Mouse (Mus musculus) CH12.LX (cell line): Measurements from ENCODE around the gene Traf2. TPM values are rescaled to one million over a fixed set of nuclear protein-coding genes. Genes with fewer than 3 reads are reported as not detected.

Experiments used
- DNase-seq: peaks from one replicate; pipeline ENCODE4 v3.0.0-alpha.2; 2013; ENCODE audit errors: extremely low read depth
- H3K27ac ChIP-seq: 2 replicates; pipeline ENCODE4 v1.5.1; 2012; ENCODE audit warnings: low read depth, mild to moderate bottlenecking, control low read depth, moderate library complexity; ENCODE audit not compliant: insufficient read depth
- H3K27me3 ChIP-seq: replicated peaks from 2 replicates; pipeline ENCODE3; 2012; ENCODE audit warnings: inconsistent platforms
- H3K36me3 ChIP-seq, 2 experiments: replicated peaks in 1 of 2; 2 replicates each; pipeline versions ENCODE3 to v1.6.1; 2012; ENCODE audit warnings: inconsistent platforms in 1 of 2, low read length in 1 of 2, mild to moderate bottlenecking in 1 of 2, mixed read lengths in 1 of 2, moderate library complexity in 1 of 2; ENCODE audit not compliant: control insufficient read depth in 1 of 2, insufficient read depth in 1 of 2
- H3K4me1 ChIP-seq, 2 experiments: 2 replicates each; pipeline ENCODE4 v1.6.1; 2012; ENCODE audit warnings: inconsistent platforms in 1 of 2, moderate library complexity in 1 of 2; ENCODE audit not compliant: insufficient read depth in 2 of 2, control insufficient read depth in 1 of 2
- H3K4me2 ChIP-seq: 2 replicates; pipeline ENCODE4 v1.6.1; 2012; ENCODE audit warnings: low read depth, mild to moderate bottlenecking, control low read depth; ENCODE audit not compliant: poor library complexity, insufficient read depth, severe bottlenecking
- H3K4me3 ChIP-seq, 3 experiments: fragments of 150-350 bp in 1 of 3; sonication (generic) in 1 of 3; replicated peaks in 1 of 3; 2 replicates each; pipeline versions ENCODE3 to v1.5.1; 2011 to 2012; ENCODE audit warnings: low read depth in 2 of 3, low read length in 2 of 3, mild to moderate bottlenecking in 2 of 3, moderate library complexity in 2 of 3, control low read depth in 1 of 3, improper control_type of control experiment in 1 of 3, inconsistent platforms in 1 of 3, mixed read lengths in 1 of 3; ENCODE audit not compliant: poor library complexity in 1 of 3
- H3K79me2 ChIP-seq: replicated peaks from 2 replicates; pipeline ENCODE4 v1.6.1; 2012; ENCODE audit warnings: mild to moderate bottlenecking, moderate library complexity; ENCODE audit not compliant: control insufficient read depth, poor library complexity, insufficient read depth, severe bottlenecking; ENCODE audit errors: extremely low read depth
- H3K9ac ChIP-seq: 2 replicates; pipeline ENCODE4 v1.6.1; 2012; ENCODE audit warnings: low read depth, mild to moderate bottlenecking, control low read depth, moderate library complexity; ENCODE audit not compliant: insufficient read depth
- H3K9me3 ChIP-seq: replicated peaks from 2 replicates; pipeline ENCODE3; 2012; ENCODE audit warnings: low read length, inconsistent platforms, mixed read lengths
- CHD1 ChIP-seq: IDR thresholded peaks from 2 replicates; pipeline ENCODE4 v1.6.1; 2012; ENCODE audit warnings: low read depth, low read length, improper control_type of control experiment, inconsistent platforms
- CHD2 ChIP-seq: IDR thresholded peaks from 2 replicates; pipeline ENCODE4 v1.6.1; 2011; ENCODE audit warnings: low read length, improper control_type of control experiment
- CTCF ChIP-seq, 2 experiments: IDR thresholded peaks in 1 of 2; conservative IDR thresholded peaks in 1 of 2; 2 replicates each; pipeline ENCODE4 v1.5.1; 2011 to 2012; ENCODE audit warnings: low read depth in 2 of 2, low read length in 2 of 2, improper control_type of control experiment in 1 of 2, inconsistent platforms in 1 of 2, mild to moderate bottlenecking in 1 of 2, moderate library complexity in 1 of 2
- ELF1 ChIP-seq: IDR thresholded peaks from 2 replicates; pipeline ENCODE4 v1.6.1; 2014; ENCODE audit warnings: low read depth, mild to moderate bottlenecking, inconsistent platforms, low read length, improper control_type of control experiment
- ETS1 ChIP-seq: conservative IDR thresholded peaks from 2 replicates; pipeline ENCODE4 v1.6.1; 2012; ENCODE audit warnings: low read depth, mild to moderate bottlenecking, inconsistent platforms, low read length, improper control_type of control experiment, moderate library complexity
- GABPA ChIP-seq: IDR thresholded peaks from 2 replicates; pipeline ENCODE4 v1.6.1; 2012; ENCODE audit warnings: low read depth, low read length, improper control_type of control experiment, inconsistent platforms; ENCODE audit not compliant: insufficient replicate concordance
- IRF4 ChIP-seq: IDR thresholded peaks from 2 replicates; pipeline ENCODE4 v1.6.1; 2014; ENCODE audit warnings: low read depth, mild to moderate bottlenecking, inconsistent platforms, low read length, improper control_type of control experiment
- JUN ChIP-seq: IDR thresholded peaks from 2 replicates; pipeline ENCODE4 v1.6.1; 2011; ENCODE audit warnings: low read depth, mild to moderate bottlenecking, low read length, improper control_type of control experiment, moderate library complexity; ENCODE audit not compliant: insufficient read depth
- JUND ChIP-seq: conservative IDR thresholded peaks from 2 replicates; pipeline ENCODE4 v1.6.1; 2011; ENCODE audit warnings: low read depth, low read length, improper control_type of control experiment
- KAT2A ChIP-seq: IDR thresholded peaks from 2 replicates; pipeline ENCODE4 v1.6.1; 2012; ENCODE audit warnings: low read length, improper control_type of control experiment, inconsistent platforms; ENCODE audit not compliant: insufficient replicate concordance
- MAFK ChIP-seq: IDR thresholded peaks from 2 replicates; pipeline ENCODE4 v1.6.1; 2011; ENCODE audit warnings: low read length, improper control_type of control experiment; ENCODE audit not compliant: insufficient replicate concordance
- MEF2A ChIP-seq: IDR thresholded peaks from 2 replicates; pipeline ENCODE4 v1.6.1; 2014; ENCODE audit warnings: low read depth, mild to moderate bottlenecking, inconsistent platforms, low read length, improper control_type of control experiment, borderline replicate concordance
- MYC ChIP-seq: IDR thresholded peaks from 2 replicates; pipeline ENCODE4 v1.6.1; 2011; ENCODE audit warnings: low read depth, mild to moderate bottlenecking, improper control_type of control experiment, low read length
- POLR2AphosphoS2 ChIP-seq: IDR thresholded peaks from 2 replicates; pipeline ENCODE4 v1.6.1; 2011; ENCODE audit warnings: low read depth, low read length, improper control_type of control experiment
- RAD21 ChIP-seq: IDR thresholded peaks from 2 replicates; pipeline ENCODE4 v1.6.1; 2011; ENCODE audit warnings: low read depth, mild to moderate bottlenecking, low read length, improper control_type of control experiment, moderate library complexity
- RCOR1 ChIP-seq: conservative IDR thresholded peaks from 2 replicates; pipeline ENCODE4 v1.6.1; 2012; ENCODE audit warnings: low read depth, mild to moderate bottlenecking, inconsistent platforms, low read length, improper control_type of control experiment
- SIN3A ChIP-seq: IDR thresholded peaks from 2 replicates; pipeline ENCODE4 v1.6.1; 2012; ENCODE audit warnings: low read length, improper control_type of control experiment, inconsistent platforms
- TCF12 ChIP-seq: IDR thresholded peaks from 2 replicates; pipeline ENCODE4 v1.6.1; 2014; ENCODE audit warnings: low read depth, mild to moderate bottlenecking, inconsistent platforms, low read length, improper control_type of control experiment
- USF2 ChIP-seq: conservative IDR thresholded peaks from 2 replicates; pipeline ENCODE4 v1.6.1; 2011; ENCODE audit warnings: low read depth, low read length, improper control_type of control experiment
- ZKSCAN1 ChIP-seq: IDR thresholded peaks from 2 replicates; pipeline ENCODE4 v1.6.1; 2012; ENCODE audit warnings: low read depth, inconsistent platforms, low read length, improper control_type of control experiment, borderline replicate concordance
- ZMIZ1 ChIP-seq: IDR thresholded peaks from 2 replicates; pipeline ENCODE4 v1.6.1; 2012; ENCODE audit warnings: low read depth, mild to moderate bottlenecking, inconsistent platforms, low read length, improper control_type of control experiment
- ZNF384 ChIP-seq: IDR thresholded peaks from 2 replicates; pipeline ENCODE4 v1.6.1; 2012; ENCODE audit warnings: low read depth, low read length, improper control_type of control experiment, inconsistent platforms
- dilution Hi-C: fragments of 300-500 bp; cut with MboI; formaldehyde crosslinking; loops from 2 replicates; pipeline ENCODE4 v1.14.3; 2020; ENCODE audit warnings: low sequenced_read_pairs; ENCODE audit not compliant: extremely low pct_unique_long_range_greater_than_20kb, extremely low pct_ligation_motif_present
- in situ Hi-C: fragments of 300-500 bp; cut with MboI; formaldehyde crosslinking; loops from 3 replicates; pipeline ENCODE4 v1.14.3; 2019; ENCODE audit warnings: low sequenced_read_pairs, low pct_ligation_motif_present, low pct_unique_long_range_greater_than_20kb, mixed read lengths
- polyA plus RNA-seq: library from polyadenylated mRNA; unstranded; fragments of >175 nt; gene quantifications from 2 replicates; pipeline ENCODE4 v1.2.1, GENCODE M21; 2012; ENCODE audit warnings: low read depth; ENCODE audit not compliant: insufficient read length
- total RNA-seq, 2 experiments: library from RNA; depleted of rRNA; stranded (reverse); fragments of 300-350 nt in 1 of 2; fragments of >200 nt in 1 of 2; gene quantifications; 2 replicates each; pipeline ENCODE4 v1.2.3; 2012 to 2014

The Traf2 gene
- total and polyA plus RNA-seq, 3 experiments = 17.9 to 26.4 (median 25.1) TPM

DNA sequence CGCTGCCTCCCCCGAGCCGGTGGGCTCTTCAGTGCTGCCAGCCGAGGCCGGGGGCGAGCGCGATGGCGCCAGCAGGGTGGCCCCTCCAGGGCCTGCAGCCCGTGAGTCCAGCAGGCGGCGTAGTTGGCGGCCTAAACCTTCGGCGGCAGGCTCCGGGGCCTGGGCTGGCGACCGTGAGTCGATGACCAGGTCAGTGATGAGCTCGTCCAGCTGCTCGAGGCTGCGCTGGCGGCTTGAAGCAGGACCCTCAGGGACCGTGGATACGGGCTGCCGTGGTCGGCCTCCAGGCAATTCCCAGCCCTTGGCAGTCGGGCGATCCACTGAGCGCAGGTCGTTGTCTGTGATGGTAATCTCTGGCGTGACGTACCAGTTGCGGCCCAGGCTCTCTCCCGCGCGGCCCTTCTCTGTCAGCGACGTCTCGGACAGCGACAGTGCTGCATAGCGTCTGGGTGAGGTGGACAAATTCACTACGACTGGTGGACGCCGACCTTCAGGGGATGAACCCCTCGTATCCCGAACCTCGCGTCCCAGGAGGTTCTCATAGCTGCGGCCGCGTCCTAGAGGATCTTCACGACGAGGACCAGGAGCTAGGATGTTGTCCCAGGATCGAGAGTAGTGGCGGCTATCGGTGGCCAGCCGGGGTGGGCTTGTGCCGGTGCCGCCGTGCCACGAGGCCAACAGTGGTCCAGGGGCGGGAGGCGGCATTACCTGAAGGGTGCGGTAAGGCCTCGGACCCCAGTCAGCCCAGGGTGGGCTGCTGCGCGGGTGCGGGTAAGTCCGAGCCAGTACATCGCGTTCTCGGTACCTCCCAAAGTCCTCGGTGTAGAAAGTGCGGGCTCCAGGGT is 31.4 kb upstream of the Traf2 start:
- in situ Hi-C loops = no loop called here
- no peaks in the 10 kb centered on the region for H3K27me3 ChIP-seq
- H3K36me3 ChIP-seq = peaks cover 19 to 54% of the 10 kb centered on the region in 2 experiments
- no peak overlapping the region for H3K27ac ChIP-seq
- no peak for DNase-seq
- H3K4me2 ChIP-seq = no peak overlapping the region
- H3K79me2 ChIP-seq = no peaks in the 10 kb centered on the region
- peaks cover 9 to 42% of the 10 kb centered on the region in 2 experiments; a peak in 3 of 4 replicates for H3K4me1 ChIP-seq
- no peak overlapping the region for H3K9ac ChIP-seq
- H3K4me3 ChIP-seq = peak overlapping the region in 1 of 3 experiments; percentile 19
- peaks cover 39% of the 10 kb centered on the region for H3K9me3 ChIP-seq
- dilution Hi-C loops = no loop called here
- TF ChIP-seq RAD21 (no peak), MEF2A (no peak), ZNF384 (no peak), MYC (no peak), CTCF (conservative IDR thresholded peaks at IDR 0.05 in 1 of 2, IDR thresholded peaks at IDR 0.05 in 1 of 2; ENCODE audit: low read depth in 2 of 2, low read length in 2 of 2) (no peak), CHD2 (no peak)

GRCm38 (mm10) chr2:25576965-25577891 is 30.5 kb upstream of the Traf2 start:
- peaks cover 39% of the 10 kb centered on the region for H3K9me3 ChIP-seq
- H3K9ac ChIP-seq = no peak overlapping the region
- H3K27me3 ChIP-seq = no peaks in the 10 kb centered on the region
- peaks cover 14 to 54% of the 10 kb centered on the region in 2 experiments for H3K36me3 ChIP-seq
- H3K4me3 ChIP-seq = peak overlapping the region in 1 of 3 experiments; percentile 19
- H3K27ac ChIP-seq = no peak overlapping the region
- TF ChIP-seq CHD1 (no peak), SIN3A (no peak), CTCF (conservative IDR thresholded peaks at IDR 0.05 in 1 of 2, IDR thresholded peaks at IDR 0.05 in 1 of 2; ENCODE audit: low read depth in 2 of 2, low read length in 2 of 2) (no peak), JUN (no peak), KAT2A (no peak), ETS1 (no peak), ZKSCAN1 (no peak), ZMIZ1 (no peak), CHD2 (no peak), MYC (no peak), USF2 (no peak), MEF2A (no peak), GABPA (no peak), TCF12 (no peak), JUND (no peak), MAFK (no peak), POLR2AphosphoS2 (no peak), IRF4 (no peak), RCOR1 (no peak), ELF1 (no peak)
- no peak for DNase-seq
- dilution Hi-C loops (no loop called here), in situ Hi-C loops (no loop called here)
- no peaks in the 10 kb centered on the region for H3K79me2 ChIP-seq
- peaks cover 9 to 43% of the 10 kb centered on the region in 2 experiments; a peak in 3 of 4 replicates for H3K4me1 ChIP-seq
- H3K4me2 ChIP-seq = no peak overlapping the region
